Mouse (Mus musculus) G1E (cell line): ENCODE measurements at regions not wholly inside any gene's neighbourhood (a gene's known extent, or its start where the extent isn't known, plus 50 kb on each side); places are given as distances from the start of the nearest gene placed in this dataset.
A peak's percentile ranks its signal among the peaks of the same experiment; 100 is the strongest.
"Not testable (repeated sequence)": the region's sequence is repeated elsewhere in the genome, so short reads cannot be mapped to it uniquely, and the experiment has no call there.

Experiments
- ATAC-seq: 2 replicates; pipeline ENCODE4 v1.8.0; 2016; ENCODE audit warnings: mild to moderate bottlenecking; ENCODE audit not compliant: insufficient number of reproducible peaks, poor library complexity, low FRiP score, severe bottlenecking; ENCODE audit errors: extremely low read depth
- DNase-seq: peaks from one replicate; pipeline ENCODE4 v3.0.0; 2012; ENCODE audit warnings: low spot score
- H3K27me3 ChIP-seq: 2 replicates; pipeline ENCODE4 v1.6.1; 2012; ENCODE audit warnings: mild to moderate bottlenecking, low read length, inconsistent platforms; ENCODE audit not compliant: insufficient read depth
- H3K36me3 ChIP-seq: replicated peaks from 2 replicates; pipeline ENCODE3; 2012; ENCODE audit warnings: mild to moderate bottlenecking, inconsistent platforms
- H3K4me1 ChIP-seq: 2 replicates; pipeline ENCODE4 v1.6.1; 2012; ENCODE audit warnings: low read depth, low read length, inconsistent platforms, mixed read lengths; ENCODE audit not compliant: insufficient read depth
- H3K4me3 ChIP-seq: 2 replicates; pipeline ENCODE4 v1.5.1; 2012; ENCODE audit warnings: low read depth, mild to moderate bottlenecking, inconsistent platforms, low read length, moderate library complexity, mixed read lengths
- H3K9me3 ChIP-seq: replicated peaks from 2 replicates; pipeline ENCODE4 v1.6.1; 2012; ENCODE audit warnings: inconsistent platforms
- CTCF ChIP-seq: IDR thresholded peaks from 2 replicates; pipeline ENCODE4 v1.5.1; 2012; ENCODE audit warnings: low read depth, low read length, inconsistent platforms, mixed read lengths
- GATA1 ChIP-seq: IDR thresholded peaks from 2 replicates; pipeline ENCODE4 v1.6.1; 2012; ENCODE audit warnings: borderline replicate concordance, low read length, inconsistent platforms, mixed read lengths
- GATA2 ChIP-seq: IDR thresholded peaks from 2 replicates; pipeline ENCODE4 v1.6.1; 2012; ENCODE audit warnings: low read depth, low read length, inconsistent platforms, borderline replicate concordance
- POLR2AphosphoS5 ChIP-seq: IDR thresholded peaks from 2 replicates; pipeline ENCODE4 v1.6.1; 2012; ENCODE audit warnings: low read depth, low read length, inconsistent platforms; ENCODE audit not compliant: insufficient replicate concordance
- TAL1 ChIP-seq: conservative IDR thresholded peaks from 2 replicates; pipeline ENCODE4 v1.6.1; 2012; ENCODE audit warnings: low read depth, low read length, inconsistent platforms, mixed read lengths

DNA sequence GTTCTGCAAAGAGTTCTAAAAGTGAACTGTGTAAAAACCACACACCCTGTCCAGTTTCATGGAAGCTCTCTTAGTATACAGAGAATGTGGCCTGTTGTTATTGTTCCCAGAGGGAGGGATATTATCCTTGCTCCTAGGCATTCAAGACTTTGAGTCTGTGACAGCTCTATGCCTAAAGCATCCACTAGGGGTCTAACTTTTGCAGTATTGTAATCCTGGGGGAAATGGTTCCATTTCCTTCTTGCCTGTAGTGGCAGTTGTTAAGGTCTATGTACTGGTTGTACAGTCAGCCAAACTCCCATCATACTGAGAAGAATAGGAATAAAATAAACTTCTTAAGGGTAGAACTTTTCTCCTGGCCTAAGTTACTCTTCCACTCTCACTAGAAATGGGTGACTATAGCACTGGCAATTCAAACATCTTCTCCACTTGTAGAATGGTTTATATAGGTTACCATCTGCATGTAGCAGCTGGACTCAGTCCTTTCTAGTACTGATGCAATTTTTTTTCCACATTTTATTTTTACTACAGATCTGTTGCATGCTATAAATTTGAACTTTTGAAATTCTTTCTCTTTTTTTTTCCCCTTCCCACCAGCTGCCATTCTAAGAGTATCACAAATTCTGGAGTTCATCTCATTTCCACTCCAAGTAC lies 51.4 kb upstream of the Dpt start:
- Histone ChIP-seq H3K9me3 (0 out of 2 replicates have a peak, but pooled peaks cover 5% of the 10 kb centered on the region), H3K4me1 (no peaks in the 10 kb centered on the region), H3K36me3 (no peaks in the 10 kb centered on the region), H3K4me3 (no peak overlapping the region), H3K27me3 (no peaks in the 10 kb centered on the region)
- TF ChIP-seq POLR2AphosphoS5 = no peak
- TF ChIP-seq GATA2 = no peak
- no peak for TF ChIP-seq TAL1
- no peak for TF ChIP-seq CTCF
- no peak for TF ChIP-seq GATA1
- ATAC-seq = peak; percentile 4; the same call in 1 of the 2 replicates
- DNase-seq = no peak

DNA sequence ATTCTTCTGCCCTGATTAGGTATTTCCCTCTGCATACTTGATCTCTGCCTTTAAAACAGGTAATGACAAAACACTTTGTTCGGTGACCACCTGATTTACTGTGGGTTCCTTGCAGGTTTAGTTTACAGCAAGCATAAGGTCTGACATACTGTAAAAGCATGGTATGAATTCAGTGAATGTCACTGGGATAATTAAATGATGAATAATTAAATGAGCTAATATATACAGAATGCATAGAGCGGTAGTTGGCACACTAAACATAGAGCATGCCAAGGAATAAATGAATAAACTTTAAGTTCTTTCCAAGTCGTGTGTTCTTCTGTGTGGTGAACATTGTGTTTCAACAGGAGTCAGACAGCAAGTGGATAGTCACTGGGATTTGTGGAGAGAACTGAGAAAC lies 51.9 kb upstream of the Dpt start:
- Histone ChIP-seq H3K9me3 (0 out of 2 replicates have a peak, but pooled peaks cover 4% of the 10 kb centered on the region), H3K4me1 (no peaks in the 10 kb centered on the region), H3K4me3 (no peak overlapping the region), H3K36me3 (no peaks in the 10 kb centered on the region), H3K27me3 (no peaks in the 10 kb centered on the region)
- ATAC-seq = no peak
- DNase-seq = no peak
- TF ChIP-seq TAL1 = no peak
- no peak for TF ChIP-seq GATA2
- TF ChIP-seq CTCF = no peak
- no peak for TF ChIP-seq POLR2AphosphoS5
- TF ChIP-seq GATA1 = no peak

DNA sequence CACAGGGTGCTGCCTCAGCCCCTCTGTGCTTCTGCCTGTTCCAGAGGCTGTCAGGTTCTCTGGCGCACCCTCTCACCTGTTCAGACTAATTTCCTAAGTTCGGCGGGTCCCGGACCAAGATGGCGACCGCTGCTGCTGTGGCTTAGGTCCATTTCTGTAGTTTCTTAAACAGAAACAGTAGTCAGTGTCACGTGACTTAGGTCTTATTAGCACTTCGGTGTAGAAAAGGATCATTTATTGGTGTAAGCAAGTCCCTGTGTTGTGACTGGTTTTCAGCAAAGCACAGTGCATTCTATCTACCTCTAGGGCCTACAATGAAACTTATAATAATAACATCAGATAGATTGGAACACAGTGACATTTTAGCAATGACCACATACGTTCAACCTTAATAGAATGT lies 53.5 kb upstream of the Dpt start:
- ATAC-seq, H3K9me3 ChIP-seq, H3K4me3 ChIP-seq: not testable (repeated sequence)

DNA sequence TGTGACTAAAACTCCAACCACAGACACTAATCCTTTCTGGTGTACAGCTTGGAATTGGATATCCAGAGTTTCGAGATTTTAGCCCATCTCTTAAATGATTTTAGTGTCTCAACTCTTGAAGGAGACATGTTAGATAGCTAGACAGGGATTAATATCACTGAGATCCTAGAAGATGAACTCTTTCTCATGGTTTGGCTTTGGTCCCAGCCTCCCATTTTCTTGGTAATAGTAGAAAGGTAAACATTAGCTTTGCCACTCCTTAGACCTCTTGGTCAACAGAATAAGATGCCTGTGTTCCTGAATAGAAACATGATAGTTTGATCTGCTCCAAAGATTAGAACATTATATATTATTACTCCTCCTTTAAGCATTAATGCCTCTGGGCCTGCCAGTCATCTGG lies 60.8 kb upstream of the Dpt start:
- no peak for DNase-seq
- H3K4me1 ChIP-seq = no peaks in the 10 kb centered on the region
- no peak for ATAC-seq
- H3K36me3 ChIP-seq = no peaks in the 10 kb centered on the region
- H3K4me3 ChIP-seq = no peak overlapping the region
- H3K27me3 ChIP-seq = no peaks in the 10 kb centered on the region
- TF ChIP-seq TAL1 (no peak), CTCF (no peak), GATA2 (no peak), GATA1 (no peak), POLR2AphosphoS5 (no peak)
- H3K9me3 ChIP-seq = no peaks in the 10 kb centered on the region

More for the DNA sequence above, 53.5 kb upstream of the Dpt start:
- H3K27me3 ChIP-seq, DNase-seq, H3K4me1 ChIP-seq, H3K36me3 ChIP-seq: not testable (repeated sequence)

DNA sequence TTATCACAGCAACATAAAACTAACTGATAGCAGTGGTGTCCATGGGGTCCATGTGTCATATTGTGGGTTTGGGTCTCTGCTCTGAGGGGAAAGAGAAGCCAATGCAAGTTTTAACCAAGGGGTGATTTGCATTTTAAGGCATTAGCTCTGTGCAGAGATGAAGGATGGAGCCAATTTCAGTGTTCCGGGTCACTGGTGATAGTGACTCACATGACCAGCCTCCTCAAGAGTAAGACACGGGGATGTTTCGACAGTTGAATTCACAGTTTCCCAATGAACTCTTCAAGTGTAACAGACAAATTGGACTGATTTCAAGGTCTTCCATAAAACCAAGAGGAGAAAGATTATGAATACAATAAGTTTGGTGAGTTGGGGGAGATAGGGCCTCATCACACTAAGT lies 62.7 kb upstream of the Dpt start:
- DNase-seq (no peak), ATAC-seq (no peak)
- H3K9me3 ChIP-seq = no peaks in the 10 kb centered on the region
- H3K36me3 ChIP-seq = no peaks in the 10 kb centered on the region
- TF ChIP-seq TAL1 (no peak), CTCF (no peak), GATA1 (no peak), POLR2AphosphoS5 (no peak), GATA2 (no peak)
- no peak overlapping the region for H3K4me3 ChIP-seq
- H3K4me1 ChIP-seq = no peaks in the 10 kb centered on the region
- H3K27me3 ChIP-seq = no peaks in the 10 kb centered on the region

DNA sequence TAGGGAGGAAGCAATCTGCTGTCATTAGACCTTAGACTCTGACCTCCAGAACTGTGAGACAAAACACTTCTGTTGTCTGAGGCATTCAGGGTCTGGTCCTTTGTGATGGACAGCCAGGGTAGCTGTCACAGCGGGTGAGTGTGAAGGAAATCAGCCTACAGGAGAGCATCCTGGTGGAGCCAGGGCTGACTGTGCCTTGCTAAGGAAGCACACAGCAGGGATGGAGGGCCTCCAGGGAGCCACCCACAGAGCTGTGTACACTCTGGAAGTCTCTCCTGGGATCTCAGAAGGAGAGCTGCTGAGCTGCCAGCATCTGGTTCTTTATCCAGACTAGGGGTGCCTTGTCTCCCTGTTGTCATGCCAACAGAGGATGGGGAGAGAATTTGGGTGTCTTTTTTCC lies 74.4 kb upstream of the Dpt start:
- ATAC-seq (no peak), DNase-seq (no peak)
- H3K4me1 ChIP-seq = no peaks in the 10 kb centered on the region
- H3K4me3 ChIP-seq = no peak overlapping the region
- H3K9me3 ChIP-seq = peaks cover 2% of the 10 kb centered on the region; the same call in 1 of the 2 replicates
- no peak for TF ChIP-seq GATA2
- TF ChIP-seq GATA1 = no peak
- no peak for TF ChIP-seq CTCF
- no peak for TF ChIP-seq TAL1
- no peak for TF ChIP-seq POLR2AphosphoS5
- H3K36me3 ChIP-seq = no peaks in the 10 kb centered on the region
- H3K27me3 ChIP-seq = no peaks in the 10 kb centered on the region
